Mouse (Mus musculus): ENCODE data around the gene Slc22a14.
"Not testable (repeated sequence)": the region's sequence is repeated elsewhere in the genome, so short reads cannot be mapped to it uniquely, and the experiment has no call there.

Gene Slc22a14

DNA sequence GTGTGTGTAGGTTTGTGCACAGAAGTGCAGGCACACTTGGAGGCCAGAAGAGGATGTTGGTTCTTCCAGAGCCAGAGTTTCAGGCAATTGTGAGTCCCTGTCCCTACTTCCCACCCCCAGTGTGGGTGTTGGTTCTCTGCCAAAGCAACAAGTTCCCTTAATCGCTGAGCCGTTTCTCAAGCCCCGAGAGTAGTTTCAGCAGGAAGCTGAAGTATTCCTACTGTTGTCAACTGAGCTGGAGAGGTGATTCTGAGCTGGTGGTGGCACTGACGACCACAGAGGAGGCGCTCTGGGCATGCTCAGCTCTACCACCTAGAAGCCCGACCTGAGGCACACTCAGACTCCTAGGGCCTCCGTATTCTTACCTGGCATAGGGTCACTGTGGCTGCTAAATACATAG is at the start of gene Slc22a14:
Slc22a14 (minus strand) TSS at position 270 of the 400 bp plus-strand sequence.
- peak; percentile 43 for DNase-seq (ENCODE audit: low read depth, low spot score)

DNA sequence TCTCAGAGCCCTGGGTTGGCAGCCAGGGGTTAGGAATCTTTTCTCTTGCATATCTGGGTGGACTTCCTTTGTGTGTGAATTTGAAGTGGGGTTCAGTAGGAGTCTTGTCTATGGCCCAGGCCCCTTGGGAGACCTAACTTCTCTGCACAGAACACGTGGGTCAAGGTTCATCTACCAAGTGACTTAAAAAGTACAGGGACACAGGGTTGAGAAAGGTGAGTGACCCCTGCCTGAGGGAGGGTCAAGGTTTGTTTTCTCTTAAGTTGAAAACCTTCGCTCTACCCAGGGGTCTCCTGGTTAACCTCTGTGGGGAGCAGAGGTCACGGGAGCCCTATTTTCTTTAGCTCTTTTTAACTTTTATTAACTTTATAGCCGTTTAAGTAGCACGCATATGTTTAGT is 44.5 kb upstream of the Slc22a14 start:
- no peak for DNase-seq (ENCODE audit: low read depth, low spot score)

DNA sequence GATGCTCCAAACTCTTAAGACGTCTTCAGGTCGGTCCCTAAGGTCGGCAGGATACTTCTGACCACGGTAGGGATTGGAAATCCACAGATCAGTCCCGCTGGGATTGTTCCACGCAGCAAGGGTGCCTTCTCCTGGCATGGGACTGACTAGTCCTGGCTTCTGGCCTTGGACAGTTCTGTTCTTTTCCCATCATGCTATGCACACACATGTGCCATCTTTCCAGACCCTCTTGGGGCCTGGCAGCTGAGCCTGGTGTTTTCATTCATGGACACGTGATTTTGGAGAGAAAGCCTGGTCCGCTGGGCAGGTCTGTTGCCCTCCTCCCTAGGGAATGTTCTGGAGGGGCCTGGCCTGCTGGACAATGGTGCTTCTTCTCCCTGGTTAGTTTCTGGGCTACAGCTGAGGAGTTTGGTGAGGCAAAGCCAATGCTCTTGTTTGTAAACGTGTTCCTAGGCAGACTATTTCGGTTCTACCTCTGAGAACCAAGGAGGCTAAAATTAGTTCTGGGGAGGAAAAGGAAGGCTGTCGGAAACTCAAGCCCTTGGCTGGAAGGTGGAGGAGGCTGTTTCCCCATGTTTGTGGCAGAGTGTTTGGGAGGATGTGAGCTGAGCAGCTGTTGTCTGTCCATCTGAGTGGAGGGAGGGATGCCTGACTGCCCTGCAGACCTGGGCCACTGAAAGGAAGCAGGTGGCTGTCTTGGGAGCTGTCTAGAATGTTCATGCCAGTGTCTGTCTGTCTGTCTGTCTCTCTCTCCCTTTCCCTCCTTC is 43.7 kb upstream of the Slc22a14 start:
- peak; percentile 67 for DNase-seq (ENCODE audit: low read depth, low spot score)

DNA sequence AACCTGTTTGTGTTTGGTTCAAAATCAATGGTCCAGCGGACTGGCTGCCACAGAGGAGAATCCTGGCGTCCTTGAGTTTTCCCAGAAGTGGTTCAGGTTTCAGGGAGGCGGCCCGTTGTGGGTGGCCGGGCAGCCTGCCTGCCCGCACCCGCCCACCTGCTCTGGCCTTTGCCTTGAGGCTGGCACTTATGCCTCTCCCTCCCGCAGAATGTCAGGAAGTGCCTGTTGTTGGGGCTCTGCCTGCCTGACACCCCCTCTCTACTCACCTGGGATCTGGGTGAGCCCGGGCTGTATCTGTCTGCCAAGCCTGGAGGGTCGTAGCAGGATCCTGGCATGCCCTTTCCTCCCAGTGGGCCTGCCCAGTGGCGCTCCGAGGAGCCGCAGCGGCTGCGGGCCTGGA is 42.5 kb upstream of the Slc22a14 start:
- no peak for DNase-seq (ENCODE audit: low read depth, low spot score)

DNA sequence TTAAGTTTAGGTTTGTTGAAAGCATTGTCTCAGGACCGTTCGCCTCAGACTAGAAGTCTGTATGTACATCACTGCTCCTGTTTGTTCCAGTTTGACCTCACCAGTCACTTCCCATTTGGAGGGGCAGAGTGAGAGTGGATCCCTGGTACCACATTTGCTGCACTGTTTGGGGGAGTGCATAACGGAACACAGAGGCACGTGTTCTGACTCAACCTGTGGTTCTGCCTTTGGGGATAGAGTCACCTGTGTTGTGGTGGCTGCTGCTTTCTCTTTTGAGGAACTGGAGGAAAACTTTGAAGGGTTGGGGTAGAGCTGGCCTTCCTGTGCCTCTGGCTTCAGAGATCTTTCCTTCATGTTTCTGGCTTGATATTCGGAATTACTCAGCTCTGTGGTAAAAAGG is 38.7 kb upstream of the Slc22a14 start:
- no peak for DNase-seq (ENCODE audit: low read depth, low spot score)

DNA sequence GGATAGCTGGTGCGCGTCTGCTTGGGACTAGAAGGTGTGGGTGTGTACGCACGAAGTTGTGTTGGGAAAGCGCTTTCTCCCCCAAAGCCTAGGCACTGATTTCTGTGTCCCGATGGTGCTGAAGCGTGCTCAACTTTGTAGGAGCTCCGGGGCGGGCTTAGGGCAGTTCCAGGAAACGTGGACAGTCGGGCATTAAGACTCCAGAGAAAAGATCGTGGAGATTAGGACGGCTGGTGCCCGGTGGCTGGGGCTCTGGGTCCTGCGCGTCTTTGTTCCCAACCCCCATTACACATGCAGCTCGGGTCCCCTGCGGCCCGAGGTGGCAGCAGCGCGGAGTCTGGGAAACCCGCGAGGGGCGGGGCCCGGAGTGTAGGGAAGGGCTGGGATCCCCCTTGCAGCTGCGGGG is 37.9 kb upstream of the Slc22a14 start:
- DNase-seq (ENCODE audit: low read depth, low spot score), result peak; percentile 28

DNA sequence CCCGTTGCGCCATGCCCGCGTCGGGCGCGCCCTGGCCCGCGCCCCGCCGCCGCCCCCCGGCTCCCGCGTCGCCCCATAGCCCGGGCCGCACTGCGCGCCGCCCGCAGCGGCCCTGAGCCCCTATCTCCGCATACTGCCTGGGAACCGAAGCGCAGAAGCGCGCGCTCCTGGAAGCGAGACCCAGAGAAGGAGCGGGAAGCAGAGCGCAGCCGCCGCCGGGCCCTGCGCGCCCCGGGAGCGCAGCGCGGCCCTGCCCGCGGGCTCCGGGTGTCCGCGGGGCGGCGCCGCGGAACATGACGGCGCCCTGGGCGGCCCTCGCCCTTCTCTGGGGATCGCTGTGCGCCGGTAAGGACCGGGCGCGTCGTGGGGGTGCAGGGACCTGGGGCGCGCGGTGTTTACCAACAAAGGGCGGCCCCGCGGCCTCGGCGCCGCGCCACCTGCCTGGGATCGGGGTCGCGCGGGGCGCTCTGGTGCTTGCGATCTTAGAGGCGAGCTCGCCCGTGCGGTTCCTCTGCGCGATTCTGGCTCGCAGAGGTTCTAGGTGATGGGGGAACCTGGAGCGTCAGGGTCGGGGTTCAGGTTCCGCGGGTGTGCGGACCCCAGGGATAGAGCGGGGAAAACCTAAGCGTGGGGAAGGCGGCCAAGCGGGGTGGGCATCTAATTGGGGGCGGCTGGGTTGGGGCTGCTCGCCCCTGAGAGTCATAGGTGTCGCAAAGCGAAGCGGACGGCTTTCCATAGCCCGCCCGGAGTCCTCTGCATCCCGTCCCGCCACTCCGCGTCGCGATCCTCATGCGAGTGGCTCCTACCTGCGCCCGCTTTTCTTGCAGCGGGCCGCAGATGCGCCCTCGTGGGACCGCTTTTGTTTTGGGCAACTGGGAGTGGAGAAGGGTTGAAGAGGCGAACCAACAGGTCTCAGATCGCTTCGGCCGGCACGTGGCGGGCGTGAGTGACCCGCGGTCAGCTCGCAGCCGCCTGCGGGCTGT is 37.2 kb upstream of the Slc22a14 start:
- DNase-seq (ENCODE audit: low read depth, low spot score), result peak; percentile 65

DNA sequence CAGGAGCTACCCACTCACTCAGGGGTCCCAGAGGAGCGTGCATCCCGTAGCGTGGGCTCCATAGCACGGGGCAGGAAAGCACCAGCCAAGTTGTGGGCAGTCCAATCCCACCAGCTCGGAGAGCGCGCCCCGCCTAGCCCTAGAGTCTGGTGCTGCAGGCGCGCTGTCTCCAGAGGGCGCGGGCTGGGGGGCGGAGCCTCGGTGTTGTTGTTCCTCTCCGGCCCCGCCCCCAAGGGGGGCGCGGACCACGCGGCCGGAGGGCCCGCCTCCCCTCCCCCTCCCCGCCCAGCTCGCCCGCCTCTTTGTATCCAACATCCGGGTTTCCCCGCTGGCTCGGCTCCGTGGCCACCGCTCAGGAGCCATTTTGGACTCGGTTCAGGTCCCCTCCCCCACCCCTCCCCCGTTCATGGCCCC is 36.5 kb upstream of the Slc22a14 start, which contains the start of gene Acvr2b:
Acvr2b (plus strand) TSS at position 318 of the 414 bp plus-strand sequence.
- peak; percentile 97 for DNase-seq (ENCODE audit: low read depth, low spot score)

DNA sequence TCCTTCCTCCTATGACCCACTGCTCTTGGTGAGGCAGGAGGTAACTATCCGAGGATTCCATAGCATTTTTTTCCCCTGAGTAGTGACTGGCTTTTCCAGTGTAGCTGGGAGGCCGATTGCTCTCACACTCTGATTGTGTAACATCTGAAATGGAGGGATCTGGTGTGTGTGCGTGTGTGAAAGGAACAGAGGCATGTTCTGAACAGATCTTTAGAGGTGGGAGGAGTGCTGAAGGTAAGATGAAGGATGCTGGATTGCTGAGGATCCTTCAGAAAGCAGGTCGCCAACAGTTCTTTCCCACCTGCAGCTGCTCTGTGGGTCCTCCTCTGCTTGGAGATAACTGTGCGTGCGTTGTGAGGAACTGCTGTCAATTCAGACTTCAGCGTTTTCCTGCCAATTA is 36.0 kb upstream of the Slc22a14 start:
- peak; percentile 75 for DNase-seq (ENCODE audit: low read depth, low spot score)

DNA sequence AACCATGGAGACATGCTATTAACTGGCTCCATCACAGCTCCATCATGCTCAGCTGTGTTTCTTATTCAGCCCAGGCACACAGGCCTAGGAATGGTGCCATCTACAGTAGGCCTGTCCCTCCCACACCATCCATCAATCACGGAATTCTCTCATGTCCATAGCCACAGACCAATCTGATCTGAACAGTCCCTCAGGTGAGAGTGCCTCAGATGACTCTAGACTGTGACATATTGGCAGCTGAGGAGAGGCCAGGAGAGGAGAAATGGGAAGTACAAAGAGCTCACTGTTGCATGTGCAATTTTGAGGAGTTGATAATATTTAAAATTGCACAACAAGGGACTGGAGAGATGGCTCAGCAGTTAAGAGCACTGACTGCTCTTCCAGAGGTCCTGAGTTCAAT is 29.5 kb upstream of the Slc22a14 start:
- DNase-seq (ENCODE audit: low read depth, low spot score), result no peak

DNA sequence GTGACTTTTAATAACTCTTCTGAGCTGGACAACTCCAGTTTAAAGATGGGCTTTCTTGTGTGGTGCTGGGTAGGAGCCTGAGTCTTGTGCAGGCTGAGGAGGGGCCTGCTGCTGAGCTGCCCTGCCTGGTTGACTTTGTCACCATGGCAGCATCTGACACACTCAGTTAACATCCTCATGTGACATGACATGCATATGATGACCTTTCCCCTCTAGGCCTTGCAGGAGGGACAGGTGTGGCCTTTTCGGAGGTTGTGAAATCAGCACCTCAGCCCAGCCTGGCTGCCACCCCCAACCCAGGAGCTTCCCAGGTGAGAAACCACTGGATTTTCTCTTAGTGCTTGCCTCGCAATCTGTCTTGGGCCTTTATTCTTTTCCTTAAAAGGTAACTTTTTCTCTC is 24.9 kb upstream of the Slc22a14 start:
- no peak for DNase-seq (ENCODE audit: low read depth, low spot score)

DNA sequence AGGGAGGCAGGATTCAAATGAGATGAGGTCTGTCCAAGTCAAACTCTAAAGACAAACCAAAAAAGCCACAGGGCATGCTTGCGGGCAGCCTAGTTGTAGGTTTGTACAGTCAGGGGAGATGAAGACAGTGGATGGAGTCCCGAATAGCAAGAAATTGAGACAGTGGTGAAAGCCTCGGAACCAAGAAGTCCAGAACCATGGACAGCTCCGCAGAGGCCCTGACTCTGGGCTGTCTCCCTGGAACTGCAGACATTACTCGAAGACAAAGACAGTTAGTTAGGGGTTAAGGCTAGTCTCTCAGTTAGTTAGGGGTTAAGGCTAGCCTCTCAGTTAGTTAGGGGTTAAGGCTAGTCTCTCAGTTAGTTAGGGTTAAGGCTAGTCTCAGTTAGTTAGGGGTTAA is 23.6 kb upstream of the Slc22a14 start:
- no peak for DNase-seq (ENCODE audit: low read depth, low spot score)

DNA sequence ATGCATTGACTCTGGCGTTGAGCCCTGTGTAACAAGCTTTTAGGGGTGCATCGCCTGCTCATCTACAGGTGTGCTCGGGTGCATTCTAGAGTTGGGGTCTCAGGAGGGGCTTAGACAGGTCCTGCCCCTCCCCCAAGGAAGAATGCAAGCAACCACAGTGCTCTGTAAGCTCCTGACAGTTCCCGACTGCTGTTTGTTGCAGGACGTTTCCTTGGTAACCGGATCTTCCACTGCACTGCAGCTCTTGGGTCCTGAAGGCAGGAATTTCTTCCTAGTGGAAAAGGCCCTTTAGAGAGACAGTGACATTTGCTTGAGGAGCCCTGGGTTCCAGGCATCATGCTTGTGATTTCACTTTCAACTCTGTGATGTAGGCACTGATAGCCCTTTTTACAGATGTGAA is 17.2 kb upstream of the Slc22a14 start:
- DNase-seq (ENCODE audit: low read depth, low spot score), result peak; percentile 74

DNA sequence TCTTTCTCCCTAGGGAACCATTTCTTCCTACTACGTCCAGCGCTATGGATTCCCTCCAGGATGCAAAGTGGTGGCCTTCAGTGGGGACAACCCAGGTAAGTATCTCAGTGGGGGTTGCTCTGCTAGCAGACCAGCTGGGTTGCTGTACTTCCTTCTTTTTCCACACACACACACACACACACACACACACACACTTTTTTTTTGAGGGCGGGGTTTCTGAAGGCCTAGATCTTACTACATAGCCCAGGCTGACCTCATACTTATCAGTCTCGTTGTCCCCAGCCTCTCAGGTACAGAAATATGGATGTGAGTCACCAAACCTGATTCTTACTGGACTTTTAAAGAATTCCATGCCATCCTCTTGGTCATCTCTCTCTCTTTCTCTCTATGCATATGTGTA is 12.9 kb upstream of the Slc22a14 start:
- no peak for DNase-seq (ENCODE audit: low read depth, low spot score)

DNA sequence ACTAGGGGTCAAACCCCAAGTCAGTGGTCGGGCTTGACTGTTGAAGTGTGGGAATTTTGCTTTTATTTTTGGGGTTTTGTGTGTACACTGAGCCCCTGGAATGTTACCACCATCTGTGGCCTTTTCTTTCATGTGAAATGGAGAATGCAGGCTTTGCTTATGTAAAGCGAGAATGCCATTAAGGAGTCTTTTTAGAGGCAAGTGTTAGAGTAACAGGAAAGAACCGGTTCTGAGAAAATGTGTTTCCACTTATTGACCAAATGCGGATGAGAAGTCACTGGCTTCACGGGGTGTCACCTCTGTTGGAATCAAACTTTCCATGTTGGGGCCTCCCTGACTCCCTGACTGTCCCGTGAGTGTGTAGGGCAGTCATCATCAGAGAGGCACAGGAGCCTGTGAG is 10.2 kb upstream of the Slc22a14 start:
- no peak for DNase-seq (ENCODE audit: low read depth, low spot score)

DNA sequence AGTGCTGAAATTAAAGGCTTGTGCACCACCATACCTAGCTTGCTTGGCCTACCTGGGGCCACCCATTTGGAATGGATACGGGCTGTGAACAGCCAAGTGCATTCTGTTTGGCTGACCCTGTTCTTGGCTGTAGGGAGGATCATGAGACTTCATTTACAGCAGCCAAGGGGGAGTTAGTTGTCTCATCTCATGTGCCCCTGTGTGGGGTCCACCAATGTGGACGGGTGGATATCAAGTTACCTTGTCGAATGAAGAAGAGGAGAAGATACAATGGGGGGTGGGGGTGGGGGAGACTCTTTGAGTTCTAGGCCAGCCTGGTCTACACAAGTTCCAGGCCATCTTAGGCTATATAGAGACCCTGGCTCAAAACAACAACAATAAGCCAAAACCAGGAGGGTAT is 9.7 kb upstream of the Slc22a14 start:
- DNase-seq (ENCODE audit: low read depth, low spot score), result no peak

DNA sequence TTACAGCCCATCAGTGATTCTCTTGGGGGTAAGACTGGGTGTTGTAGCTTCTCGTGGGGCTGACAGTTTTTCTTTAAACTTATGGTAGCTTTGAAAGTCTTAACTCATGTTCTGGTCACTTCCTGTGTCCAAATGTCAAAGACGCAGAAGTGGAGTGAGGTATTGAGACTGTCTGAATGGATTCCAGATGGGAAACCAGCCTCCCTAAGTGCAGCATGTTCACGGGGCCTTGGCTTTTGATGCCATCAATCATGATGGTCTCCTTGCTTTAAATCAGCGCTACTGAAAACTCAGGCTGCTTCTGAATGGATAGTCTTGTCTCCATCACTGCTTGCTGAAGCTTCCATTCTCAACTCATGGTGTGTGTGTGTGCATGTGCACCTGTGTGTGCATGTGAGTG is 5.9 kb upstream of the Slc22a14 start:
- no peak for DNase-seq (ENCODE audit: low read depth, low spot score)

DNA sequence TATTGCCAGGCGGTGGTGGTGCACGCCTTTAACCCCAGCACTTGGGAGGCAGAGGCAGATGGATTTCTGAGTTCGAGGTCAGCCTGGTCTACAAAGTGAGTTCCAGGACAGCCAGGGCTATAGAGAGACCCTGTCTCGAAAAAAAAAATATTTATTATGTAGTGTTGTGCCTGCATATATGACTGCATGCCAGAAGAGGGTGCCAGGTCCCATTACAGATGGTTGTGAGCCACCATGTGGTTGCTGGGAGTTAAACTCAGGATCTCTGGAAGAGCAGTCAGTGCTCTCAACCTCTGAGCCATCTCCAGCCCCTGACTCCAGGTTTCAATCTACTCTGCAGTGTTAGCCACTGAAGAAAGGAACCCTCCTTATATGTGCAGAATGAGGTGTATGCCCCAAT is 5.4 kb upstream of the Slc22a14 start:
- not testable (repeated sequence) for DNase-seq (ENCODE audit: low read depth, low spot score)

DNA sequence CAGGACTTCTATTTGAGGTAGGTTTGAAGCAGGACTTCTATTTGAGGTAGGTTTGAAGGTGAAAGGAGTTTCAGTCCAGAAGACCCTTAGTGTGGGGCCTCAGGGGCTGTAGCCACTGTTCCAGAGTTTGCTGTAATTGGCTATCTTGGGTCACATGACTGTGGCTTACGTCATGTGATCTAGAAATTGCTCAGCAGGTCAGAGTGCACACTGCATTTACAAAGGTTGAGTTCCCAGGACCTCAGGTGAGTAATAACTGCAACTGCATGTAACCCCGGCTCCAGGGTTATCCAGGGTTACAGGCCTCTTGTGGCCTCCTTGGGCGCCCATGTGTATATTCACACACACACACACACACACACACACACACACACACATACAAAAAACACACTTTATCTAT is 3.0 kb upstream of the Slc22a14 start:
- DNase-seq (ENCODE audit: low read depth, low spot score), result no peak

DNA sequence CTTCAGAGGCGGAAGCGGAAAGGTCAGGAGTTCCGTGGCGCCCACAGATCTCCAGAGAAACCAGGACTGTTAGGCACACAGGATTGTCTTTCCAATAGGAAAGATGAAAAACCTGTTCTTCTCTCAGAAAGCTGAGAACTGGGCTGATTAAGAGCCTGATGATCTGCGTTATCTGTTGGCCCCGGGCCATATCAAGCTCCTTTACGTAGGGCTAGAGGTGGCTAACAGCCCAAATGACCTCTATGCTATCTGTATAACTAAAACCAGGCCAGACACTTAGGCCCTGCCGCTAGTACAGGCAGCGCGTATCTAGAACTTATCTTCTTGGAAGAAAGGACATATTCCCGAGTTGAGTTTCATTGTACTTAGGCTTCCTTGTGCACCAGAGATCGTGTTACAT is 2.1 kb downstream of the Slc22a14 start:
- no peak for DNase-seq (ENCODE audit: low read depth, low spot score)

DNA sequence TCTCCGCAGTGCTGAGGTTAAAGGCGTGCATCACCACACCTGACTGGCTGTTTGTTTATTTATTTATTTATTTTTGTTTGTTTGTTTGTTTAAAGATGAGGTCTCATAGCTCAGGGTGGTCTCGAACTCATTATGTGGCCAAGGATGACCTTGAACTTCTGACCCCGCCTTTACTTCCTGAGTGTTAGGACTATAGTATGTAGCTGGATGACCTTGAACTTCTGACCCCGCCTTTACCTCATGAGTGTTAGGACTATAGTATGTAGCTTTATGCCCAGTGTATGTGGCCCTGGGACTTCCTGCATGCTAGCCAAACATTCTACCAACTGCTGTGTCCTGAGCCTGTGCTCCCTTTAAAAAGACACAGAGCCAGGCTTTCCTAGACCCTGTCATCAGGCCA is 3.9 kb downstream of the Slc22a14 start:
- no peak for DNase-seq (ENCODE audit: low read depth, low spot score)

DNA sequence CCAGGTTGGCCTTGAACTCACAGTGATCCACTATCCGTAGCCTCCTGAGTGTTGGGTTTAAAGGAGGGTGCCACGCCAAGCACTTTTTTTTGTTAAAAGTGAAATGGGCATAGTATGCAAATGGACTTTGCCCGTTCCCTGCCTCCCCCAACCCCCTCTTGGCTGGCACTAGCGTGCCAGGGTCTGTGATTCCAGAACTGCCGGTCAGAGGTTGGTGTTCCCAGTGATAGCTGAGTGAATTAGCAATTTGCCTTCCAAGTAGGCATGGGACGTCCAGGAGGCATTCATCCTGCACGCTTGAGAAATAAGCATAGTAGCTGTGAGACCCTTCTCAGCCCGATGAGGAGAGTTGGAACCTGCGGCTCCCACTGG is 7.3 kb downstream of the Slc22a14 start:
- DNase-seq (ENCODE audit: low read depth, low spot score), result no peak
